Mouse (Mus musculus) retina, postnatal 1 day (tissue): ENCODE measurements around the gene Fam83e.

ENCODE experiments used
- DNase-seq: peaks from one replicate; pipeline ENCODE4 v3.0.0-alpha.2; 2012

Fam83e gene

GRCm38 (mm10) chr7:45720413-45721233 lies at the start of gene Fam83e:
Gene Fam83e (plus strand): TSS chr7:45721212.
- no peak for DNase-seq

DNA sequence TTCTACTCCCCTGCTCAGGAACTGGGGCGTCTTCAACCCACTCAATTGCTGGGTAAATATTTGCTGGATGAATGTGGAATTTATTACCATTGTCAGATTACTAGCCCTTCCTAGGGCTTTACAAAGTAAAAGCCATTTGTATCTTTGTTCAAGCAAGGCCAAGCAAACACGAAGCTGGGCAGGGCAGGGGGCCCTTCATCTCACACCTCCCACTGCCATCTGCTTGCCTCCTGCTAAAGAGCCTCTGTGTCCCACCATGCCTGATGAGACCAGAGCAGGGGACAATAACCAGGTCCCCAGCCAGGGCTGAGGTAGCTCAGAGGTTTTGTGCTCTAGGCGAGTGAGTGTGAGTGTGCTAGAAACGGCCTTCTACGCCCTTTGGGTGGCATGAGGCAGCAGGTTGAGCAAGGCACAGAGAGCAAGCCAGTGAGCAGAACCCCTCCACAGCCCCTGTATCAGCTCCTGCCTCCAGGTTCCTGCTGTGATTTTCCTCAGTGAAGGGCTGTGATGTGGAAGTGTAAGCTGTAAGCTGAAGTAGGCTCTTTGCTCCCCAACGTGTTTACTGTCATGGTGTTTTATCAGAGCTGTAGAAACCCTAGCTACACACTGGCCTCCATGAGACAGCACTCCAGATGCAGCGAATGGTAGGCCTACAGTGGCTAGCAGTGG lies 43.3 kb upstream of the Fam83e start:
- DNase-seq = no peak

GRCm38 (mm10) chr7:45678513-45678912 lies 42.5 kb upstream of the Fam83e start:
- no peak for DNase-seq

- no peak for DNase-seq
These were observed 40.9 kb upstream of the Fam83e start for GRCm38 (mm10) chr7:45679966-45680621.

GRCm38 (mm10) chr7:45681046-45681736 lies 39.8 kb upstream of the Fam83e start:
- DNase-seq = no peak

GRCm38 (mm10) chr7:45682144-45683126 lies 38.6 kb upstream of the Fam83e start:
- peak; percentile 93 for DNase-seq

DNA sequence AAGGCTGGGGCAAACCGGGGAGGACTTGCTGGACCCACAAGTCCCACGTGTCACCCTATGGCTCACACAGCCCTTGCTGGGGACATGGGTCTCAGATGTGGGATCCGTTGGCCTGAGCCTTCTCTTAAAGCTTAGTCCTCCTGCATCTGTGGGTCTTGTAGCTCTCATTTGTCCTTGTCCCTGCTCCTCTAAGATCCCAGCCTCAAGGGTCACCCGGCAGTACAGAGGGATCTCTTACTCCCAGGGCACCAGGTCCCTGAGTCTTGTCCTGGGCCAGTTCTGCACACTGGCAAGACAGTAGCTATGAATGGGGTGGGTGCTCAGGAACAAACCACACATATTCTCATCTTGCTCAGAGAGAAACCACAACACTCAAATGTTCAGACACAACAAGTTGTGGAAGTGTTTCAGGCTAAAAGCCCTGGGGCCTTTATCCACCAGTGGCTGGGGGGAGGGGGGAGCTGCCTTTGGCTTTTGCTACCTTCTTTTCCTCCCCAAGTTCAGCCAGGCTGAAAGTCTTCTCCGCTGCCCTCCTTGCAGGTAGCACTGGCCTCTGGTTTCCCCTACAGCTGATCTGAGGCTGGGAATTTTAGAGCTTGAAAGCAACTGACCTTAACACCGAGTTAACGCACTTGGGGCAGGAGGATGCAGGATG lies 37.5 kb upstream of the Fam83e start, which contains the start of gene Ntn5:
Gene Ntn5 (plus strand): TSS at position 627 of the 655 bp plus-strand sequence.
- no peak for DNase-seq

GRCm38 (mm10) chr7:45685811-45686210 lies 35.2 kb upstream of the Fam83e start:
- no peak for DNase-seq

DNA sequence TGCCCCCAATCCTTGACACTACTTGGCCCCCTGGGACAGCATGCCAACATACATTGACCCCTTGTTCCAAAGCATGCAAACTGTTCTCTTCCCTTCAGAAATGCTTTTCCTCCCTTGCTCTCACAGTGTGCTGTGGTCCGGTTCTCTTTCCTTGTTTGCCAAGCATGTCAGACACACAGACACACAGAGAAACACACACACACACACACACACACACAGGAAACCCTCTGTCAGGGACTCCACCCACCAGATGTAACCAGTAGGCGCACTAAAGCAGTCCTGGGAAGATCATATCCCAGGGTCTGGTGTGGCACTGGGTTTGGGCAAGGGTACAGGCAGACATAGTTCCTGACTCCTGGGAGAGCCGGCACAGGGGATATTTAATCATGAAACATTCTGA lies 34.2 kb upstream of the Fam83e start:
- DNase-seq = no peak

- no peak for DNase-seq
These were observed 31.9 kb upstream of the Fam83e start for GRCm38 (mm10) chr7:45689099-45689498.

DNA sequence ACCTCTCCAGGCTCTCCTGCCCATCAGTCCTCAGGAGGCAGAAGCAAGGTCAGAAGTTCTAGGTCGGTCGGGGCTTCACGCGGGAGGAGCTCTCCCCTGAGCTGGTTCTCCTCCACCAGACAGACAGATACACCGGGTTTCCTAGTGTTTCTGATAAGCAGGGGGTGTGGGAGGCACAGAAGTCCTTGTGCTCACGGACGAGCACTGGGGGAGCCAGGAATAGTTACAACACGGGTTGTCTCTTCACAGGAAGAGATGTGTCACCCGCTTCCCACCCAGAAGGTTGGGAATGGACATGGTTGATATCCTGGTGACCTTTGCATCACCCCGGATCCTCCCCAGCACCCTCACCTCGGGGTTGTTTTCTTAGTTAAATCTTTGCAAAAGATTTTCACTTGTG lies 31.2 kb upstream of the Fam83e start:
- DNase-seq = no peak

GRCm38 (mm10) chr7:45692364-45692763 lies 28.6 kb upstream of the Fam83e start:
- no peak for DNase-seq

- DNase-seq = no peak
These were observed 27.0 kb upstream of the Fam83e start, which contains the start of gene Sec1 for GRCm38 (mm10) chr7:45693921-45694591. Gene Sec1 (minus strand): TSS chr7:45694402.

- no peak for DNase-seq
These were observed 25.9 kb upstream of the Fam83e start for GRCm38 (mm10) chr7:45695098-45695497.

DNA sequence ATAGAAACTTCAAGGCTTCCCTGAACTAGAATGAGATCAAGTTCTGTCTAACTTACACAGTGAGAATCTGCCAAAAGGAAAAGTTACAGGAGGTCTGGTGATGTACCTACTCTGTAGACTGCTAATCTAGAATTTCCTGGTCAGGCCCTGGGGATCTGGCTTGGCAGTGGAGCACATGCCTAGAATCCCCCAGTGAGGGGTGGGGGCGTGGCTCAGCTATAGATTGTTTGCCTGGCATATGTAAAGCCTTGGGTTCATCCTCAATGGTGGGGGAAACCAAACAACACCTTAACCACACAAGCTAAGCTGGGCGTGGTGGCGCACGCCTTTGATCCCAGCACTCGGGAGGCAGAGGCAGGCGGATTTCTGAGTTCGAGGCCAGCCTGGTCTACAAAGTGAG lies 23.1 kb upstream of the Fam83e start:
- no peak for DNase-seq

DNA sequence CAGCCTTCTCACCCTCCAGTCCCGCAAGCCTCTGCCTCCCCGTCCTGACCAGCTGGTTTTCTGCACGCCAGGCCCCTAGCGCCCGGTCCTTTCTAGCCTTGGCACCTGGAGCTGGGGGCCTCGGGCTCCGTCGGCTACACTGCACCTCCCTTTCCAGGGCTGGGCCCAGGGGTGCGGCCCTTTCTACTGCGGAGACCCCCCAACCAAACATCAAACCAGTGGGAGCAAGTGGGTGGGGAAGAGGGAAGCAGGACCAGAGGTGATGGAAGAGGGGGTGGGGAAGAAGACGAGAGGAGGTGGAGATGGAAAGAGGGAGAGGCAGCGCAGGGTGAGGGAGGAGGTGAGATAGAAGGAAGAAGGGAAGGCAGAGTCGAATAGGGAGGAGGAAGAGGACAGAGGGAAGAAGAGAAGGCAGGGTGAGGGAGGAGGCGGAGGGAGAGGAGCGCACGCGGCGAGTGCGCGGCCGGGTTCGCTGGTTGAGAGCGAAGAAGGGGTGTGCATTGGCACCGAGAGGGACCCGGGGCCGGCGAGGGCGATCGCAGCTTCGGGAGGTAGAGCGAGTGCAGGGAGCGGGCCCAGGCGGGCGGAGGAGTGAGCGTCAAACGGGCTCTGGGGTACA lies 21.4 kb upstream of the Fam83e start, which contains the start of gene Car11:
Gene Car11 (plus strand): TSS at position 321 of the 619 bp plus-strand sequence.
- DNase-seq = peak; percentile 35

GRCm38 (mm10) chr7:45700301-45701015 lies 20.6 kb upstream of the Fam83e start:
- DNase-seq = peak; percentile 79

DNA sequence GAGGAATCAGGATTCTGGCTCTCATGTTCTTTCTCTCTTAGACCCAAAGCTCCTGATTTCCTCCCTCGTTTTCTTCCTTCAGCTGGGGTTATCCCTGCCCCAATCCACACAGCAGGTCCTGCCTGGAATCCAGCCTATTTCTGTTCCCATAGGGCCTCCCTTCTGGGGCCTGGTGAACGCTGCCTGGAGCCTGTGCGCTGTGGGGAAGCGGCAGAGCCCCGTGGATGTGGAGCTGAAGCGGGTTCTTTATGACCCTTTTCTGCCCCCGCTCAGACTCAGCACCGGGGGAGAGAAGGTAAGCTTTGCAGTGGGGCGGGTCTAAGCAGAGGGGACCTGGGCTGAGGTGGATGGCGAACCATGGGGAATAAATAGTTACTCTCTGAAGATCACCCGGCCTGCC lies 19.9 kb upstream of the Fam83e start:
- no peak for DNase-seq

GRCm38 (mm10) chr7:45701607-45702006 lies 19.4 kb upstream of the Fam83e start:
- no peak for DNase-seq
